Mouse (Mus musculus) olfactory bulb, adult 2 months (tissue): ENCODE measurements around the gene Spata25. TPM values are rescaled to one million over a fixed set of nuclear protein-coding genes. Genes with fewer than 3 reads are reported as not detected.

Experiments
- H3K27ac ChIP-seq: fragments of 200-500 bp; 2 replicates; pipeline ENCODE4 v1.5.1; 2012; ENCODE audit warnings: low read depth, low read length; ENCODE audit not compliant: insufficient read depth
- H3K4me1 ChIP-seq: fragments of 200-500 bp; 2 replicates; pipeline ENCODE4 v1.6.1; 2012; ENCODE audit warnings: low read length; ENCODE audit not compliant: control insufficient read depth, insufficient read depth
- H3K4me3 ChIP-seq: fragments of 200-500 bp; 2 replicates; pipeline ENCODE4 v1.5.1; 2012; ENCODE audit warnings: mild to moderate bottlenecking, low read depth, low read length, moderate library complexity; ENCODE audit not compliant: insufficient read depth
- CTCF ChIP-seq: fragments of 200-500 bp; IDR thresholded peaks from 2 replicates; pipeline ENCODE4 v1.5.1; 2012; ENCODE audit warnings: low read depth, mild to moderate bottlenecking, low read length, moderate library complexity; ENCODE audit not compliant: insufficient read depth
- POLR2A ChIP-seq: fragments of 200-500 bp; IDR thresholded peaks from 2 replicates; pipeline ENCODE4 v1.6.1; 2012; ENCODE audit warnings: mild to moderate bottlenecking, low read depth, low read length, moderate library complexity; ENCODE audit not compliant: insufficient read depth
- WGBS: fragments of 180-500 bp; shearing (Covaris S2); methylation state at CpG from one replicate; pipeline ENCODE4 v1.1.7; 2018; 5-methylcytosine and 5-hydroxymethylcytosine counted together
- polyA plus RNA-seq: library from polyadenylated mRNA; stranded (reverse); fragments of >200 nt; gene quantifications from 2 replicates; pipeline ENCODE4 v1.2.4, GENCODE M21; 2012; ENCODE audit warnings: low replicate concordance; ENCODE audit not compliant: missing spikeins, insufficient read depth, insufficient read length

The Spata25 gene
- polyA plus RNA-seq, 1 experiment: not detected

- peaks cover 25% of the 10 kb centered on the region for H3K4me1 ChIP-seq
- TF ChIP-seq POLR2A (no peak), CTCF (no peak)
- no peak overlapping the region for H3K4me3 ChIP-seq
- no peak overlapping the region for H3K27ac ChIP-seq
- 78% methylated on average over 4 of the region's 4 CpGs for WGBS
These were observed 39.9 kb downstream of the Spata25 start for GRCm38 (mm10) chr2:164788411-164788810.

GRCm38 (mm10) chr2:164787779-164788178 is 40.6 kb downstream of the Spata25 start:
- H3K27ac ChIP-seq: no peak overlapping the region; the same call in 1 of the 2 replicates
- no peak overlapping the region for H3K4me3 ChIP-seq
- 72% methylated on average over 10 of the region's 10 CpGs for WGBS
- no peak for TF ChIP-seq CTCF
- no peak for TF ChIP-seq POLR2A
- H3K4me1 ChIP-seq: peaks cover 24% of the 10 kb centered on the region

GRCm38 (mm10) chr2:164787032-164787431 is 41.3 kb downstream of the Spata25 start:
- TF ChIP-seq CTCF (no peak), POLR2A (no peak)
- 87% methylated on average over 3 of the region's 3 CpGs for WGBS
- Histone ChIP-seq H3K4me3 (no peak overlapping the region), H3K4me1 (peaks cover 22% of the 10 kb centered on the region), H3K27ac (0 out of 2 replicates have a peak overlapping the region, but pooled peaks have one; percentile 58)

GRCm38 (mm10) chr2:164786388-164786885 is 41.9 kb downstream of the Spata25 start:
- no peak for TF ChIP-seq POLR2A
- 3% methylated on average over 15 of the region's 15 CpGs for whole genome bisulfite sequencing
- peaks cover 16% of the 10 kb centered on the region for H3K4me1 ChIP-seq
- H3K4me3 ChIP-seq: peak overlapping the region; percentile 72
- H3K27ac ChIP-seq: peak overlapping the region; percentile 58

GRCm38 (mm10) chr2:164785481-164786387 is 42.6 kb downstream of the Spata25 start, which contains the start of gene Snx21:
Snx21 (plus strand) TSS chr2:164785823.
- Histone ChIP-seq H3K4me3 (peak within 1 kb of the TSS; percentile 72), H3K4me1 (peaks cover 16% of the 10 kb centered on the region), H3K27ac (peak within 1 kb of the TSS; percentile 58)
- no peak for TF ChIP-seq POLR2A
- 0 out of 2 replicates have a peak, but pooled peaks have one; percentile 39 for TF ChIP-seq CTCF
- WGBS: under 1% methylated on average over 88 of the region's 89 CpGs

GRCm38 (mm10) chr2:164784869-164785420 is 43.4 kb downstream of the Spata25 start:
- TF ChIP-seq CTCF (no peak), POLR2A (no peak)
- Histone ChIP-seq H3K4me1 (peaks cover 16% of the 10 kb centered on the region), H3K4me3 (peak overlapping the region; percentile 72), H3K27ac (no peak overlapping the region; the same call in 1 of the 2 replicates)
- WGBS: 3% methylated on average over 7 of the region's 7 CpGs

GRCm38 (mm10) chr2:164783926-164784581 is 44.3 kb downstream of the Spata25 start:
- H3K27ac ChIP-seq: no peak overlapping the region
- TF ChIP-seq POLR2A (no peak), CTCF (no peak)
- H3K4me3 ChIP-seq: no peak overlapping the region
- peaks cover 17% of the 10 kb centered on the region for H3K4me1 ChIP-seq
- 81% methylated on average over 7 of the region's 7 CpGs for WGBS

- H3K27ac ChIP-seq: no peak overlapping the region
- WGBS: 78% methylated on average over 4 of the region's 4 CpGs
- TF ChIP-seq CTCF (no peak), POLR2A (no peak)
- H3K4me3 ChIP-seq: no peak overlapping the region
- peaks cover 8% of the 10 kb centered on the region for H3K4me1 ChIP-seq
These were observed 46.5 kb downstream of the Spata25 start for GRCm38 (mm10) chr2:164781876-164782275.

GRCm38 (mm10) chr2:164779481-164780086 is 48.8 kb downstream of the Spata25 start, which contains the start of gene Tnnc2:
Tnnc2 (minus strand) TSS chr2:164779967.
- TF ChIP-seq CTCF: no peak
- TF ChIP-seq POLR2A: no peak
- 0 out of 2 replicates have a peak, but pooled peaks cover 5% of the 10 kb centered on the region for H3K4me1 ChIP-seq
- WGBS: 72% methylated on average over 8 of the region's 8 CpGs
- no peak within 1 kb of the TSS for H3K4me3 ChIP-seq
- H3K27ac ChIP-seq: no peak within 1 kb of the TSS
